Mouse (Mus musculus) heart, postnatal 0 days (tissue): ENCODE results near the gene Ift22.

Source experiments
- CTCF ChIP-seq: IDR thresholded peaks from 2 replicates; pipeline ENCODE4 v1.5.1; 2016; ENCODE audit warnings: antibody characterized with exemption, control low read depth, low read depth
- EP300 ChIP-seq: IDR thresholded peaks from 2 replicates; pipeline ENCODE4 v1.6.1; 2016; ENCODE audit warnings: antibody characterized with exemption, low read depth

DNA sequence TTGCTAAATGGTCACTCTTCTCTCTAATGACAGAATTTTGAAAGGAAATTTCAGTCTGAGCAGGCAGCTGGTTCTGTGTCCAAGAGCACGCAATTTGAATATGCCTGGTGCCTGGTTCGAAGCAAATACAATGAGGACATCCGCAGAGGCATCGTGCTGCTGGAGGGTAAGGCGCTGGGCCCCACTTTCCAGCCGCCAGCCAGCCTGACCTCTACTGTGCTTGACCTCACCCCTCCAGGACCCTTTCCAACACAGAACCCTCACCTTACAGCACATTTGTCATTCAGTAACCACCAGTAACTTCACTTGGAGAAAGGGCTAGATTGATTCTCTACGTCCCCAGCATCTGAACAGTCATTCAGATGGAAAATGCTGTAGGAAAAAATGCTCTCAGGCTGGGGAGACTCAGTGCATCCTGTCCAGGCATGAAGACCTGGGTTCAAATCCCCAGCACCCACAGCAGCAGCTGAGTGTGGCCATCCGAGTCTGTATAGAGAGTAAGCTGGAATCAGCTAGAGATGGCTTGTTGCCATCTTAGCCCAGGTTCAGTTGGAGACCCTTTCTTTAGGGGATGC lies 55.1 kb downstream of the Ift22 start:
- TF ChIP-seq CTCF (no peak), EP300 (no peak)
